Mouse (Mus musculus): ENCODE data around the gene Olfr122.

The Olfr122 gene

DNA sequence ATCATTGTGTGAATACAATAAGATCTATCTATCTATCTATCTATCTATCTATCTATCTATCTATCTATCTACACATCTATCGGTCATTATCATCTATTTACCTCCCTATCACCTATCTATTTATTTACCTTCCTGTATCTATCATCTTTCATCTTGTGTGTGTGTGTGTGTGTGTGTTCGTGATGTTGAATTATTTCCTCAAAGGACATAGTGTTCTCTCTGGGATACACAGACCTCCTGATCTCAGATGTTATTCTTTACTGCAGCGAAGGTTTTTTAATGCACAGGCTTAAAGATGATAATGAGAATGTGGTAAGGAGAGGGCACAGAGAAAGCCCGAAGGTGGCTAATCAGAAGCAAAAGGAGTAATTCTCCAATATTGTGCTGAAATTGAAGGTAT is at the start of gene Olfr122:
TSS of gene Olfr122 (plus strand) at position 301 of the 400 bp plus-strand sequence.
- no peak for DNase-seq (ENCODE audit: low read depth, low spot score)

DNA sequence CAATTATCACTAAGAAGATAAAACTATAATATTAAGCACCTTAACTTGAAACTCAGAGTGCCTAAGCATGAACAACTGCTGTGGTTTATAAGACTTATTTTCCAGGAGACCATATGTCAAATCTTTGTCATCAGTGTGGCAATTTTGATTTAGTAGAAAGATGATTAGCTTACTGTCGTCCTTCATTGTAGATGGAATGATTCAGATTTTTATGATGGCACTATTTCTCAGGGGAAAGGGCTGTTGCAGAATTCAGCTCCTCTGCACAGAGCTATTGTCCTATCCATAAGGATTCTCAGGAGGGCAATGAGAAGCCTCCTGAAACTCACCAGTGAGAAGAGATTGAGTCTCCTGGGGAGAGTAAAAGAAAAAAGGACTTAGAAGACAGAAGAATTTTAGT is 46.9 kb upstream of the Olfr122 start, which contains the start of gene Olfr120:
TSS of gene Olfr120 (plus strand) at position 301 of the 400 bp plus-strand sequence.
- no peak for DNase-seq (ENCODE audit: low read depth, low spot score)

DNA sequence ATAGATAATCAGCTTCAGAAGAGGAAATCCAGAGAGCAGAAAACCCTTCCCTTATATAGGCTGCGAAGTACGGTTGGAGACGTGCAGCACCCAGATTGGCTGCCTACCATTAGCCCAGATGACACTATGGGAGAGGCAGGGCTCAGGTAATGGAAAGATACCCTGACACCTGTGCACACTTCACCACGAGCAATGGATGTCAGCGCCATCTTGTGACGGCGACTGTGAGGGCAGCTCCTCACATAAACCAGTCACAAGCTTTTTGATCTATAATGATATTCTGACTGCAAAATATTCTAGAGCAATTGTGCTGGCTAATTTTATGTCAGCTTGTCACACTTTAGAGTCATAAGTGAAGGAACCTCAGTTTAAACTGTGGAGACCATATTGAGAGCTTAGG is 30.3 kb upstream of the Olfr122 start:
- DNase-seq (ENCODE audit: low read depth, low spot score) = no peak

DNA sequence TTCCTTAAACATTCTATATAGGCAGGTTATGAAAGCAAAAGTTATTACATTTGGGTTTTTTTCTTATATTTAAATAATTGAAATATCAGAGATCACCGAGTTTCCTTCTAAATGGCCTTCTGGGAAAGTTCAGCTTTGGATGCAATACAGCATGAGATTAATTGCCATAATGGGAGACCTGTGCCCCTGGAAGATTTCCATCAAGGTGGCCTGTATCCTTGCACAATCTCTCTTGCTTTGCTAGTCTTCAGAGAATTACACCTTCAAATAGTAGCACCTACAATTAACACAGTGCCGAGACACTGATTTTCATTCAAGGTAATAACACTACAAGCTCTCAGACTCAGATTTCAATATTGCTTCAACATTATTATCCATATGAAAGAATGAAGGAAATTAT is 24.8 kb downstream of the Olfr122 start, which contains the start of gene Olfr123:
TSS of gene Olfr123 (plus strand) at position 301 of the 400 bp plus-strand sequence.
- DNase-seq (ENCODE audit: low read depth, low spot score) = no peak

DNA sequence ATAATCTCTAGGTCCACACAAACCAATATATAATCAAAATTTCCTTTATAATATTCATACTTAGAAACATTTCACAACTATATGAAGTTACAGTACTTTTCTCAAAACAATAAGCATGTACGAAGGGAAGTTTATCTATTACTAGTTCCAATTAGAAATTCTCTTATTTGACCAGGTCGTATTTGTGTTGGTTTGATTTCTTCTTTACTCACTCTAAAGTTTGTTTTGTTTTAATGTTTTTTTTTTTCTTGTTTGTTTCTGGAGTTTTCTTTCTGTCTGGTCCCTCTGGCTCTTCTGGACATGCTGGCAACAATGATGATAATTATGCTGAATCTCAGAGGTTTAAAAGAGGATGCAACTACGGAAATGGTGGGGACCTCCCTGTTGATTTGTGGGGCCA is 31.2 kb downstream of the Olfr122 start, which contains the start of gene Olfr124:
TSS of gene Olfr124 (plus strand) at position 301 of the 400 bp plus-strand sequence.
- no peak for DNase-seq (ENCODE audit: low read depth, low spot score)
